Mouse (Mus musculus) left cerebral cortex, adult 11 months (tissue): Measurements from ENCODE around the gene Rpl24.
"Not testable (repeated sequence)": the region's sequence is repeated elsewhere in the genome, so short reads cannot be mapped to it uniquely, and the experiment has no call there.

Experiments
- DNase-seq: peaks from one replicate; pipeline ENCODE4 v3.0.0; 2022; ENCODE audit warnings: low spot score

The Rpl24 gene

GRCm38 (mm10) chr16:55966212-55966871, at the start of gene Rpl24:
Gene Rpl24, plus strand, starts transcription at chr16:55966275.
- peak; percentile 94 for DNase-seq

GRCm38 (mm10) chr16:55922079-55922478, 44.0 kb upstream of the Rpl24 start:
- DNase-seq = peak; percentile 39

GRCm38 (mm10) chr16:55924010-55924409, 42.1 kb upstream of the Rpl24 start:
- DNase-seq = no peak

- DNase-seq = peak; percentile 28
Measured at GRCm38 (mm10) chr16:55933681-55934343, 32.3 kb upstream of the Rpl24 start.

GRCm38 (mm10) chr16:55934453-55935037, 31.5 kb upstream of the Rpl24 start, which contains the start of gene Cep97:
Gene Cep97, minus strand, starts transcription at chr16:55934855.
- DNase-seq = peak; percentile 92

- DNase-seq = no peak
Measured at GRCm38 (mm10) chr16:55938761-55939160, 27.3 kb upstream of the Rpl24 start.

GRCm38 (mm10) chr16:55939703-55940102, 26.4 kb upstream of the Rpl24 start:
- DNase-seq = no peak

GRCm38 (mm10) chr16:55940781-55941180, 25.3 kb upstream of the Rpl24 start:
- no peak for DNase-seq

GRCm38 (mm10) chr16:55947266-55947665, 18.8 kb upstream of the Rpl24 start:
- no peak for DNase-seq

- not testable (repeated sequence) for DNase-seq
Measured at GRCm38 (mm10) chr16:55947876-55948410, 18.1 kb upstream of the Rpl24 start.

- no peak for DNase-seq
Measured at GRCm38 (mm10) chr16:55948963-55949362, 17.1 kb upstream of the Rpl24 start.

GRCm38 (mm10) chr16:55950462-55950861, 15.6 kb upstream of the Rpl24 start:
- DNase-seq = no peak

- DNase-seq = peak; percentile 71
Measured at GRCm38 (mm10) chr16:55950946-55951678, 15.0 kb upstream of the Rpl24 start.

- no peak for DNase-seq
Measured at GRCm38 (mm10) chr16:55951679-55952327, 14.3 kb upstream of the Rpl24 start.

GRCm38 (mm10) chr16:55952771-55953170, 13.3 kb upstream of the Rpl24 start:
- DNase-seq = no peak

- DNase-seq = not testable (repeated sequence)
Measured at GRCm38 (mm10) chr16:55954196-55954595, 11.9 kb upstream of the Rpl24 start.

GRCm38 (mm10) chr16:55963068-55963467, 3.0 kb upstream of the Rpl24 start:
- not testable (repeated sequence) for DNase-seq

GRCm38 (mm10) chr16:55964126-55964949, 1.7 kb upstream of the Rpl24 start:
- no peak for DNase-seq

- no peak for DNase-seq
Measured at GRCm38 (mm10) chr16:55967221-55967620, 1.1 kb downstream of the Rpl24 start.

- DNase-seq = no peak
Measured at GRCm38 (mm10) chr16:55969147-55969546, 3.1 kb downstream of the Rpl24 start.

- DNase-seq = no peak
Measured at GRCm38 (mm10) chr16:55970416-55970815, 4.3 kb downstream of the Rpl24 start.
